ENCODE assay signal across 8 mouse cellular contexts in the genomic region with DNA sequence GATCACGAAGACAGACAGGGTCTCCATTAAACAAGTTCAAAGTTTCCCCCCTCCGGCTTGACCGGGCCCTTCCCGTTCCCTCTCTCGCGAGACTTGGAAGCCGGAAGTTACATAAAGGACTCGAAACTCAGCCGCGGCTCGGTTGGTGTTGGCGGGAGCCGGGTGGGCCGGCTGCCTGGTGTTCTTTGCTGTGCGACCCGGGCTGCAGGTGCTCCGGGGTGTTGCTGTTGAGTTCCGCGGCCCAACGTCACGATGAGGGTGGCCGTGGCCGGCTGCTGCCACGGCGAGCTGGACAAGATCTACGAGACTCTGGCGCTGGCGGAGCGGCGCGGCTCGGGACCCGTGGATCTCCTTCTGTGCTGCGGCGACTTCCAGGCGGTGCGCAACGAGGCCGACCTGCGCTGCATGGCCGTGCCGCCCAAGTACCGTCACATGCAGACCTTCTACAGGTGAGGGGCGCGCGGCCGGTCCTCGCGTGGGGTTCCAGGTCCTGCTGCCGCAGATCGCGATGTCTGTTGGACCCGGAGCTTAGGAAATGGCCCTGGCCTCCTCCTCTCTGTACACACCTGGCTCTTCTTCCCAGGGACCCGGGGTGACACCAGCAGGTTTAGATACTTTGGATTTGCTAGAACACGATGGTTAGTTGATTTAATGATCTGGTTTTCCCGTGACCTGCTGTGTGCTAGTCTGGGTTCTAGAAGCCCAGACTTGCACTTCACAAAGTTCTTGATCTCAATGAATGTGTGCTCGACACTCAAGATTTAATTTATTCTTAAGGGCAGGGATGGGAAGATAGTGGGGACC. TPM values are rescaled to one million over a fixed set of nuclear protein-coding genes. Genes with fewer than 3 reads are reported as not detected.
DNase-seq lines count a peak whose midpoint lies in the region; ATAC-seq and TF ChIP-seq lines count a peak whose summit lies in the region.

A gene (plus strand): TSS at position 123 of the 804 bp plus-strand sequence.

- peaks cover 10% of the 10 kb centered on the region for H3K36me3 ChIP-seq in ES-E14 (ENCODE audit: control insufficient read depth, insufficient read depth, low read length, poor library complexity, severe bottlenecking)
- no peaks in the 10 kb centered on the region for H3K36me3 ChIP-seq in forebrain, embryonic 16.5 days (ENCODE audit: control insufficient read depth, insufficient read depth)
- H3K36me3 ChIP-seq in lung, embryonic 15.5 days: peaks cover 7% of the 10 kb centered on the region; the same call in 1 of the 2 replicates

- H3K4me1 ChIP-seq in ES-E14 (ENCODE audit: control insufficient read depth in 2 of 2, insufficient read depth in 2 of 2, low read length in 2 of 2, poor library complexity in 1 of 2): peaks cover 3% of the 10 kb centered on the region in 2 experiments; a peak in 1 of 4 replicates
- peaks cover 14% of the 10 kb centered on the region for H3K4me1 ChIP-seq in forebrain, embryonic 16.5 days (replicated peaks; ENCODE audit: control insufficient read depth, insufficient read depth, low read length)
- peaks cover 14% of the 10 kb centered on the region for H3K4me1 ChIP-seq in lung, embryonic 15.5 days

- DNase-seq in ES-E14 (ENCODE audit: low read depth, low spot score): peak; percentile 92
- DNase-seq in cerebellum, adult 11-12 months: peak; percentile 92
- DNase-seq in heart, postnatal 4 days: peak; percentile 96
- DNase-seq in layer of hippocampus, adult 8-10 months (ENCODE audit: low spot score in 2 of 2): peak; percentile 90 to 92
- DNase-seq in ovary, adult 18-20 months (ENCODE audit: low spot score): peak; percentile 85
- peak; percentile 93 for DNase-seq in thymus, postnatal 0 days (ENCODE audit: low spot score)

- peak within 1 kb of the TSS; percentile 97 for H3K9ac ChIP-seq in ES-E14 (ENCODE audit: insufficient read depth, low read depth, low read length, poor library complexity, severe bottlenecking)
- H3K9ac ChIP-seq in forebrain, embryonic 16.5 days (replicated peaks; ENCODE audit: low read depth, low read length): peak within 1 kb of the TSS; percentile 93
- peak within 1 kb of the TSS; percentile 70 for H3K9ac ChIP-seq in lung, embryonic 15.5 days

- H3K9me3 ChIP-seq in ES-E14 (ENCODE audit: control insufficient read depth, insufficient read depth, low read depth, low read length): no peaks in the 10 kb centered on the region
- no peaks in the 10 kb centered on the region for H3K9me3 ChIP-seq in forebrain, embryonic 16.5 days (ENCODE audit: control insufficient read depth, low read length)
- no peaks in the 10 kb centered on the region for H3K9me3 ChIP-seq in lung, embryonic 15.5 days

- H3K4me3 ChIP-seq in ES-E14 (ENCODE audit: insufficient read depth in 1 of 2, low read depth in 1 of 2, low read length in 2 of 2, poor library complexity in 1 of 2, severe bottlenecking in 1 of 2): peak within 1 kb of the TSS; percentile 79 to 95
- H3K4me3 ChIP-seq in forebrain, embryonic 16.5 days (replicated peaks; ENCODE audit: low read length): peak within 1 kb of the TSS; percentile 97
- peak within 1 kb of the TSS; percentile 91 for H3K4me3 ChIP-seq in lung, embryonic 15.5 days

- peak; percentile 96 for ATAC-seq in forebrain, embryonic 16.5 days
- peak; percentile 93 for ATAC-seq in lung, embryonic 15.5 days (ENCODE audit: borderline replicate concordance, extremely low read depth, low FRiP score, low TSS enrichment)

- H3K27me3 ChIP-seq in forebrain, embryonic 16.5 days (replicated peaks; ENCODE audit: control insufficient read depth, insufficient read depth, low read length): no peaks in the 10 kb centered on the region
- H3K27me3 ChIP-seq in lung, embryonic 15.5 days: no peaks in the 10 kb centered on the region

- under 1% methylated on average over 57 of the region's 57 CpGs for WGBS in forebrain, embryonic 16.5 days
- WGBS in lung, embryonic 15.5 days: under 1% methylated on average over 57 of the region's 57 CpGs

- peak within 1 kb of the TSS; percentile 85 for H3K4me2 ChIP-seq in forebrain, embryonic 16.5 days (ENCODE audit: low read length)
- peak within 1 kb of the TSS; percentile 52 for H3K4me2 ChIP-seq in lung, embryonic 15.5 days

- in situ Hi-C loops in ES-E14 (cut with MboI; ENCODE audit: low sequenced_read_pairs in 2 of 2, unreplicated experiment in 2 of 2): no loop called here

- H3K27ac ChIP-seq in ES-E14 (ENCODE audit: insufficient read depth, low read depth, low read length, poor library complexity, severe bottlenecking): peak within 1 kb of the TSS; percentile 51
- H3K27ac ChIP-seq in forebrain, embryonic 16.5 days (ENCODE audit: low read length): peak within 1 kb of the TSS; percentile 31
- peak within 1 kb of the TSS; percentile 87 for H3K27ac ChIP-seq in lung, embryonic 15.5 days

TF ChIP-seq in ES-E14, 5 proteins besides CTCF, POLR2A, EP300 and RAD21:
- TF ChIP-seq ZNF384 (IDR thresholded peaks at IDR 0.05; ENCODE audit: low read depth, low read length): no peak
- peak; percentile 100 for TF ChIP-seq CHD2 (IDR thresholded peaks at IDR 0.05; ENCODE audit: low read depth, low read length)
- no peak for TF ChIP-seq ZC3H11A (IDR thresholded peaks at IDR 0.05; ENCODE audit: borderline replicate concordance, low read depth, low read length)
- TF ChIP-seq MAFK (IDR thresholded peaks at IDR 0.05; ENCODE audit: insufficient read depth, low read depth, low read length): no peak
- peak; percentile 76 for TF ChIP-seq HCFC1 (IDR thresholded peaks at IDR 0.05; ENCODE audit: borderline replicate concordance, insufficient read depth, low read length)

RNA-seq across cellular contexts. Expression of the gene that starts here (rescaled TPM):
- 45.0 and 48.1 TPM in 2 replicates for total RNA-seq in ES-E14 (2012; rRNA removed)
- polyA plus RNA-seq in forebrain, embryonic 16.5 days (2015; fragmentation: Nextera tagmentation; extraction: Ambion mirVana): 28.1 and 32.1 TPM in 2 replicates
- 10 to 100 TPM; 10.0 to 10.3 TPM for total RNA-seq in heart, postnatal 4 days (2021)
- total RNA-seq in layer of hippocampus, adult 8-10 months (2022): 10 to 100 TPM; 13.3 to 19.1 (median 14.7) TPM
- 33.1 and 35.8 TPM in 2 replicates for polyA plus RNA-seq in lung, embryonic 15.5 days (2015; fragmentation: Nextera tagmentation; extraction: Ambion mirVana)
- polyA plus RNA-seq in thymus, postnatal 0 days (2015; fragmentation: Nextera tagmentation; extraction: Ambion mirVana): 29.8 and 38.2 TPM in 2 replicates

Comparison
In these comparisons a context has a peak if more than half of its experiments do, and no peak if none do; other contexts are left out.
1. Peak in every context shown above with its lines: DNase-seq, ATAC-seq, H3K4me3 ChIP-seq and H3K27ac ChIP-seq.
2. H3K27ac ChIP-seq: peak in every context shown above with its lines; median percentile 87 in lung, embryonic 15.5 days; 51 in ES-E14; 31 in forebrain, embryonic 16.5 days.